Mouse (Mus musculus) adipose tissue, adult 10 weeks (tissue): ENCODE data around the gene Fbxo17. TPM values are rescaled to one million over a fixed set of nuclear protein-coding genes. Genes with fewer than 3 reads are reported as not detected.

Source experiments
- polyA plus RNA-seq: library from polyadenylated mRNA; stranded (reverse); fragments of 350-450 nt; fragmentation: Illumina TruSeq; extraction: RNeasy Lipid Tissue Mini Kit (QIAGEN cat#74804); gene quantifications from one replicate; pipeline ENCODE4 v1.2.3, GENCODE M21; 2014; ENCODE audit warnings: low read depth, low replicate concordance

The Fbxo17 gene
- polyA plus RNA-seq = 1.5 TPM

DNA sequence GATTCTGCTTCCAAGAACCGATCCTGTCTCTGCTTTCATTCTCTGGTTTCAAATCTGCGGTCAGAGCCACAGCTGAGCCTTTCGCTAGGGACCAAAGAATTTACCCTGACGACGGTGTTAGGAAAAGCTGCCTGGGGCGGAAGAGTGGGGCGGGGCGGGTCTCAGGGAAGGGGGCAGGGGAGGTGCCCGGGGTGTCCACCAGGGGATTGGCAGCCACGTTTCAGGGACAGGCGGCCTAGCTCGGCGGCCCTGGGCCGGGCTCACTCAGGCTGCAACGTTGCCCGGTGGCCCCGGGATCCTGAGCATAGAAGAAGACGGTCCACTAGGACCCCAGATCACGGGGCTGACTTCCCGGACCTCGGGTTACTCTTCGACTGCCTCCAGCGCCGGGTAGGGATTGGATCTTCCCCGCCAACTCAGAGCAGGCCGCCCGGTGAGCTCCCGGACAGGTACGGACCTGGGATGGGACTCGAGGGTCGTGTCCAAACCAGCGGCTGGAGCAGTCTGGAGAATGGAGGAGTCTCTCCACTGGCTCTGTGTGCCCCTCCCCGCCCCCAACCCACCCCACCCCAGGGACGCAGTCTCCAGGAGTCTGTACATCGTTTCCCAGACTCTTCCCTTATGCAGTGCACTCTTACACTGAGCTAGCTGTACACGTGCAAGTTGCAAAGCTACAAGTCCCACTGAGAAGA lies at the start of gene Fbxo17:
Gene Fbxo17, plus strand, starts transcription at position 215 of the 692 bp plus-strand sequence.

DNA sequence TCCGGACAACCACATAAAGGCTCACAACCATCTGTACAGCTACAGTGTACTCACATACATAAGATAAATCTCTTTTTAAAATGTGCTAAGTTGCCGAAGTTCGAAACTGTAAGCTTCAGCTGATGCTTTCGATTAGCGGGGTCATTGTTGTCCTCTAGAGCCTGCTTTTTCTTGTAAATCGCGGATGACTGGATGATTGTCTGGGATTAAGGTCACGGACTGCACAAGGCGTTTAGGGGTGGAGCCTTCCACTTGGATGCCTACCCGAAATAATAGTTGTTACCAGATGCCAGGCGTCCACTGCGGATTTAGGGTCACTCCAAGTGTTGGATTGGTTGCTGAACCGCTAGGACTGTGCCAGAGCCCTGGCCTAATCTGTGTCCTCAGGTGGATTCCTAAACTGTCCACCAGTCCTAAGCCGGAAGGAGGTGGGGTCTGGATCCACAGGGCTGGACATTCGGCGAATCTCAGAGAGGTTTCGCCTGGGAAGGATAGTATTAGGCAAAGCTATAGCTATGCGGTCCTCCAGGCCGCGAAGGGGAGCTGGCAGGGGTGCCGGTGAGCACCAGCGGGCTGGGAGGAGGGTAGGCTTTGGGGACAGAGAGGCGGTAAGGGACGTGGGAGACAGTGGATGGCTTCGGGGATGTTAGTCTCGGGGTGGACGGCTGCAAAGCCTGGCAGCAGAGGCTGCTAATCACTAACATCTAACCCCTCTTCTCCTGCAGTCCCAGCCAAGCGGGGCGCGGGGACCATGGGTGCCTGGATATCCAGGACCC lies 23.9 kb upstream of the Fbxo17 start, which contains the start of gene Fbxo27:
Gene Fbxo27, plus strand, starts transcription at position 305 of the 776 bp plus-strand sequence.

DNA sequence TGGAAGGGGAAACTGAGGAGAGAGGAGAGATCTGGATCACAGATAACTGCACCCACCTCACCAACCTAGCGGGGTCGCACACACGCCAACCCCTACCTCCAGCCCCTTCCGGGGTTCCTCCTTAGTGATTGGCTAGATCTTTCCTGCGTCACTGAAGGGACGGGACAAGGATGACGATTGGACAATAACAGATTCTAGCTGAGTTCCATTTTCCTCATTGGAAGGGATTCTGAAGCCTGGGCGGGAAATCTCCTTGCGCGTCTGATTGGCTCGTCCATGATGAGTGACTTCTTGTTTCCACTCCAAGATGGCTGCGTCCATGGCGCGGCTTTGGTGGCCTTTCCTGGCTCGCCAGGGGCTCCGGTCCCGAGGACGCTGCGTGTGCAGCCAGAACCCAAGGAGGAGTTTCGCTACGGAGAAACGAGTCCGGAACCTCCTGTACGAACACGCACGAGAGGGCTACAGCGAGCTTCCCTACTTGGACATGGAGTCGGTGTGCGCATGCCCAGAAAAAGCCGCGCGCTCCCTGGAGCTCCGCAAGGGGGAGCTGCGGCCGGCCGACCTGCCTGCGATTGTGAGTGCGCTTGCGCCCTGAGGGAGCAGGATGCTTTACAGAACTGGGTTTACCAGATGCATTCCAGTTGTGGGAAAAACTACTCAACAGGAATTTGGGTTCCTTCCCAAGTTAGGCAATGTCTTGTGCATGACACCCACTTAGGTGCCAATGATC lies 25.3 kb downstream of the Fbxo17 start, which contains the start of the genes Mrps12 and Sars2:
Gene Mrps12, minus strand, starts transcription at position 112 of the 730 bp plus-strand sequence.
Gene Sars2, plus strand, starts transcription at position 284 of the 730 bp plus-strand sequence.

DNA sequence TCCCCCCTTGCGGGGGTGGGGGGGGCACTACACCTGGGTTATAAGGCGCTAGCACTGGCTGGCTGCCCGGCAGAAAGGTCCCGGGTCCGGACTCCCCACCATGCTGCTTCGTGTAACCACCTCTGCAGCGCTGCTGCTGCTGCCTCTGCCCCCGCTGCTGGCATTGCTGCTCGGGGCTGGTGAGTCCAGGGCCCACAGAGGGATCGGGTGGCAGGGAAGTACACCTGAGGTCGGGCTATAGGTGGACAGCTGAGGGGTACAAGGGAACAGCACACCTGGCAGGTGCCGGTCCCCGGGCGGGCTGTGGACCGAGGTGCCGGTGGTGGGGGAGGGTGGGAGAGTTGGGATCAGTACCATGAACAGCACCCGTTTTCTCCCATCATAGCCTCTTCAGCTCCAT lies 39.5 kb downstream of the Fbxo17 start, which contains the start of gene Ccer2:
Gene Ccer2, plus strand, starts transcription at position 96 of the 400 bp plus-strand sequence.

DNA sequence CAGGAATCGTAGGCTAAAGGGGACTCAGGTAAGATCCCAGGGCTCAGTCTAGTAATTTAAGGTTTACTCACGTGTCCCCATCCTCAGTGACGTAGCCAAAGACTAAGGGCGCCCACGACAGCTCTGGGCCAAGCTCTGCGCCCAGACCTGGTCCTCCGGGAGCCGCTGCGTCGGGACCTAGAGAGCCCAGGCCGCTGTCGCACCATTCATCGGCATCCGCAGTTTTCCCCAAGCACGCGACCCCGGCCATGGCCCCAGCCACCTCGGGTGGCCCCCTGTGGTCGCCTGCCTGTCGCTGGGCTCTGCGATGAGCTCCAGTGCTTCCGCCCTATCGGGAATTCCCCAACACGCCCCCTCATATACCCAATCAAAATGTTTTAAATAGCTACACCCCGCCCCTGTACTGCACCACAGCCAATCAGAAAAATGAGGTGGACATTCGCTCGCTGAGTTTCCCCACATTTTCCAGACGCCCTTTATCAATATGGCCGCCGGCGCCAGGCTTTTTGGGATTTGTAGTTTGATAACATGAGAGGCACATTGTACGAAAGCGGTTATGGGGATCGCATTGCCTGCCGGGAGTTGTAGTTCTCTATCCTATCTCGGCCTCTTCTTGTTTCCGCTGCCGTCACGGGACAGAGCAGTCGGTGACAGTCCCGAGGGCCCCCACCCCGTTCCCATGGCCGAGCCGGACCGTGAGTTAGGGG lies 49.7 kb downstream of the Fbxo17 start, which contains the start of gene Sirt2:
Gene Sirt2, plus strand, starts transcription at position 563 of the 707 bp plus-strand sequence.

DNA sequence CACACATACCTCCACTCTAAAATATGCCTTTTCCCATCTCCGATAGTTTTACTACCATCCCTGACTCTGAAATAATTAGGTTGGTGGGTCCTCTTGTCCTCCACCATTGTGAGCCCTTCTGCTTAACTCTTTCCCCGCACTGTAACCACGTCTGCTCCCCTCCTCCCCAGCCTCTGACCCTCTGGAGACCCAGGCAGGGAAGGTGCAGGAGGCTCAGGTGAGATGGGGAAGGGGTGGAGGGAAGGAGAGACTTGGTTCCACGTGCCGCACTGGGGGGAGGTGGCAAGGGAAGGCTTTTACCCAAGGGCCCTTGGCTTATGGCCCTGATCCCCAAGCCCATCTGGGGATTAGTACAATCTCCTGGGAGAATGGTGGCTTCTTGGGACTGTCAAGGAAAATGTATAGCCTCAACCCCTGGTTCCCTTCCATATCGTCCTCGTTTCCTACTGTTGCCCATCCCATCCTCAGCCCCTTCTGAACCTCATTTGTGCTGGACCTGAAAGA lies 50.9 kb downstream of the Fbxo17 start, which contains the start of gene Nfkbib:
Gene Nfkbib, minus strand, starts transcription at position 51 of the 504 bp plus-strand sequence.

Other genes with a start within 250 kb of the Fbxo17 start
- not detected for gene Ifnl2, start 206.3 kb upstream of the Fbxo17 start, polyA plus RNA-seq
- not detected for gene Ifnl3, start 194.0 kb upstream of the Fbxo17 start, polyA plus RNA-seq
- 0.72 TPM for gene Sycn, start 175.9 kb upstream of the Fbxo17 start, polyA plus RNA-seq
- gene Nccrp1, start 169.6 kb upstream of the Fbxo17 start, polyA plus RNA-seq = 0.66 TPM
- gene Samd4b, start 118.7 kb upstream of the Fbxo17 start, polyA plus RNA-seq = 40.2 TPM
- 27.4 TPM for gene Pak4, start 118.6 kb upstream of the Fbxo17 start, polyA plus RNA-seq
- gene Acp7, start 85.5 kb upstream of the Fbxo17 start, polyA plus RNA-seq = not detected
- gene Fbxo27, start 24.0 kb upstream of the Fbxo17 start, polyA plus RNA-seq = 0.66 TPM
- 76.4 TPM for gene Mrps12, start 25.0 kb downstream of the Fbxo17 start, polyA plus RNA-seq
- gene Sars2, start 25.2 kb downstream of the Fbxo17 start, polyA plus RNA-seq = 6.2 TPM
- gene Ccer2, start 39.4 kb downstream of the Fbxo17 start, polyA plus RNA-seq = not detected
- gene Sirt2, start 49.9 kb downstream of the Fbxo17 start, polyA plus RNA-seq = 88.9 TPM
- gene Nfkbib, start 50.7 kb downstream of the Fbxo17 start, polyA plus RNA-seq = 36.6 TPM
- 5.6 TPM for gene Rinl, start 72.2 kb downstream of the Fbxo17 start, polyA plus RNA-seq
- 246 TPM for gene Hnrnpl, start 91.7 kb downstream of the Fbxo17 start, polyA plus RNA-seq
- gene Ech1, start 108.4 kb downstream of the Fbxo17 start, polyA plus RNA-seq = 361 TPM
- 39.3 TPM for gene Lgals4, start 117.0 kb downstream of the Fbxo17 start, polyA plus RNA-seq
- 11.5 TPM for gene Lgals7, start 147.0 kb downstream of the Fbxo17 start, polyA plus RNA-seq
- gene Capn12, start 164.6 kb downstream of the Fbxo17 start, polyA plus RNA-seq = 0.51 TPM
- gene Actn4, start 245.5 kb downstream of the Fbxo17 start, polyA plus RNA-seq = 202 TPM